Mouse (Mus musculus): ENCODE measurements around the gene Hs2st1. TPM values are rescaled to one million over a fixed set of nuclear protein-coding genes. Genes with fewer than 3 reads are reported as not detected.
A peak's percentile ranks its signal among the peaks of the same experiment; 100 is the strongest.

Gene Hs2st1
- total and polyA plus RNA-seq, 3 experiments, result 13.6 to 16.1 TPM; not detected in 1

GRCm38 (mm10) chr3:144394454-144394943 lies 175.5 kb downstream of the Hs2st1 start:
- Histone ChIP-seq H3K4me3 (ENCODE audit: control insufficient read depth in 1 of 2, insufficient read depth in 1 of 2, low read depth in 2 of 2, low read length in 2 of 2) (peak overlapping the region; percentile 4 to 33), H3K9ac (ENCODE audit: control insufficient read depth, low read depth, low read length, poor library complexity, severe bottlenecking) (no peak overlapping the region), H3K36me3 (ENCODE audit: control insufficient read depth in 1 of 2, insufficient read depth in 2 of 2, low read length in 2 of 2) (no peaks in the 10 kb centered on the region), H3K79me2 (ENCODE audit: control insufficient read depth, insufficient read depth, low read length, poor library complexity) (no peaks in the 10 kb centered on the region), H3K27me3 (ENCODE audit: control insufficient read depth in 1 of 2, insufficient read depth in 2 of 2, low read length in 2 of 2) (no peaks in the 10 kb centered on the region), H3K9me3 (replicated peaks; ENCODE audit: insufficient read depth, low read length) (no peaks in the 10 kb centered on the region), H3K4me1 (ENCODE audit: control insufficient read depth in 1 of 2, insufficient read depth in 2 of 2, low read length in 2 of 2) (peaks cover 0 to 11% of the 10 kb centered on the region in 2 experiments; a peak in 1 of 4 replicates), H3K27ac (ENCODE audit: control insufficient read depth, low read depth, low read length) (no peak overlapping the region)
- TF ChIP-seq GATA1 (IDR thresholded peaks at IDR 0.05; ENCODE audit: low read depth, low read length) (peak; percentile 9; the same call in 1 of the 2 replicates), MAX (IDR thresholded peaks at IDR 0.05; ENCODE audit: low read length) (no peak), ELF1 (IDR thresholded peaks at IDR 0.05; ENCODE audit: low read depth, low read length) (no peak), UBTF (IDR thresholded peaks at IDR 0.05; ENCODE audit: borderline replicate concordance, insufficient read depth, low read depth, low read length) (no peak), ETS1 (IDR thresholded peaks at IDR 0.05; ENCODE audit: low read depth, low read length) (0 out of 2 replicates have a peak, but pooled peaks have one; percentile 10), EP300 (IDR thresholded peaks at IDR 0.05; ENCODE audit: low read depth in 1 of 2, low read length in 2 of 2) (0 out of 4 replicates have a peak, but pooled peaks of 1 of the 2 experiments have one; percentile 24), GABPA (IDR thresholded peaks at IDR 0.05; ENCODE audit: low read depth, low read length) (no peak), MXI1 (IDR thresholded peaks at IDR 0.05; ENCODE audit: low read depth, low read length) (peak; percentile 25; the same call in 1 of the 2 replicates), TCF12 (IDR thresholded peaks at IDR 0.05; ENCODE audit: low read depth, low read length) (no peak)
- peak; percentile 23 for DNase-seq (ENCODE audit: low read depth, low spot score)

- TF ChIP-seq CHD2 (IDR thresholded peaks at IDR 0.05; ENCODE audit: low read length), result no peak
- TF ChIP-seq ETS1 (IDR thresholded peaks at IDR 0.05; ENCODE audit: low read depth, low read length), result no peak
- no peak for TF ChIP-seq ZC3H11A (IDR thresholded peaks at IDR 0.05; ENCODE audit: low read depth, low read length)
- TF ChIP-seq USF2 (IDR thresholded peaks at IDR 0.05; ENCODE audit: borderline replicate concordance in 1 of 2, insufficient read depth in 1 of 2, low read depth in 1 of 2, low read length in 2 of 2), result no peak
- TF ChIP-seq SMC3 (IDR thresholded peaks at IDR 0.05; ENCODE audit: low read depth, low read length), result no peak
- TF ChIP-seq USF1 (IDR thresholded peaks at IDR 0.05; ENCODE audit: low read depth, low read length), result no peak
These were observed 183.5 kb downstream of the Hs2st1 start for GRCm38 (mm10) chr3:144386446-144386845.

More at GRCm38 (mm10) chr3:144386446-144386845, 183.5 kb downstream of the Hs2st1 start:
- Histone ChIP-seq H3K9ac (ENCODE audit: control insufficient read depth, low read depth, low read length, poor library complexity, severe bottlenecking) (no peak overlapping the region), H3K4me1 (ENCODE audit: control insufficient read depth in 1 of 2, insufficient read depth in 2 of 2, low read length in 2 of 2) (no peaks in the 10 kb centered on the region), H3K27me3 (ENCODE audit: control insufficient read depth in 1 of 2, insufficient read depth in 2 of 2, low read length in 2 of 2) (no peaks in the 10 kb centered on the region), H3K36me3 (ENCODE audit: control insufficient read depth in 1 of 2, insufficient read depth in 2 of 2, low read length in 2 of 2) (0 out of 4 replicates have a peak, but pooled peaks cover 0 to 2% of the 10 kb centered on the region in 2 experiments), H3K79me2 (ENCODE audit: control insufficient read depth, insufficient read depth, low read length, poor library complexity) (no peaks in the 10 kb centered on the region), H3K9me3 (replicated peaks; ENCODE audit: insufficient read depth, low read length) (no peaks in the 10 kb centered on the region), H3K4me3 (ENCODE audit: control insufficient read depth in 1 of 2, insufficient read depth in 1 of 2, low read depth in 2 of 2, low read length in 2 of 2) (no peak overlapping the region), H3K27ac (ENCODE audit: control insufficient read depth, low read depth, low read length) (no peak overlapping the region)
- DNase-seq (ENCODE audit: low read depth, low spot score), result no peak

Measured in MEL (cell line).